Mouse (Mus musculus): ENCODE results near the gene Otogl.

GRCm38 (mm10) chr10:107948647-107949046 lies 36.7 kb upstream of the Otogl start:
- TF ChIP-seq E2F4 (IDR thresholded peaks at IDR 0.05; ENCODE audit: insufficient read depth) (no peak), MAX (IDR thresholded peaks at IDR 0.05; ENCODE audit: low read depth) (no peak), POLR2A (IDR thresholded peaks at IDR 0.05; ENCODE audit: insufficient read length, low read depth) (no peak), TCF12 (IDR thresholded peaks at IDR 0.05; ENCODE audit: insufficient read depth, poor library complexity, severe bottlenecking) (no peak), USF1 (IDR thresholded peaks at IDR 0.05; ENCODE audit: low read depth) (no peak), REST (IDR thresholded peaks at IDR 0.05; ENCODE audit: insufficient read depth, insufficient read length) (no peak), SRF (IDR thresholded peaks at IDR 0.05; ENCODE audit: control insufficient read depth, insufficient read length, low read depth) (no peak), MYOG (IDR thresholded peaks at IDR 0.05; ENCODE audit: control insufficient read depth in 1 of 3, insufficient read depth in 1 of 3, insufficient read length in 2 of 3, low read depth in 2 of 3) (no peak), POLR2AphosphoS2 (IDR thresholded peaks at IDR 0.05; ENCODE audit: insufficient read length, low read depth) (no peak), MYOD1 (IDR thresholded peaks at IDR 0.05; ENCODE audit: control insufficient read depth in 1 of 3, insufficient read length in 2 of 3, low read depth in 2 of 3) (no peak), CEBPB (IDR thresholded peaks at IDR 0.05; ENCODE audit: insufficient read depth, poor library complexity, severe bottlenecking) (no peak), TCF3 (IDR thresholded peaks at IDR 0.05; ENCODE audit: insufficient read length, low read depth) (no peak)

Measured in myocyte (in vitro differentiated cells).